Mouse (Mus musculus): Measurements from ENCODE around the gene Dll1.

Dll1 gene

GRCm38 (mm10) chr17:15378413-15379109 lies 1.9 kb upstream of the Dll1 start:
- no peak for DNase-seq

- DNase-seq: no peak
Measured at GRCm38 (mm10) chr17:15377901-15378300, 1.2 kb upstream of the Dll1 start.

- peak; percentile 58 for DNase-seq
Measured at GRCm38 (mm10) chr17:15375701-15376493, 775 bp downstream of the Dll1 start.

- DNase-seq: no peak
Measured at GRCm38 (mm10) chr17:15375224-15375623, 1.4 kb downstream of the Dll1 start.

GRCm38 (mm10) chr17:15374321-15375141 lies 2.1 kb downstream of the Dll1 start:
- no peak for DNase-seq

GRCm38 (mm10) chr17:15372931-15373652 lies 3.6 kb downstream of the Dll1 start:
- no peak for DNase-seq

- DNase-seq: no peak
Measured at GRCm38 (mm10) chr17:15371967-15372835, 4.5 kb downstream of the Dll1 start.

GRCm38 (mm10) chr17:15370401-15370800 lies 6.3 kb downstream of the Dll1 start:
- no peak for DNase-seq

GRCm38 (mm10) chr17:15365650-15366049 lies 11.0 kb downstream of the Dll1 start:
- no peak for DNase-seq

- no peak for DNase-seq
Measured at GRCm38 (mm10) chr17:15363656-15364055, 13.0 kb downstream of the Dll1 start.

- DNase-seq: no peak
Measured at GRCm38 (mm10) chr17:15357071-15357470, 19.6 kb downstream of the Dll1 start.

GRCm38 (mm10) chr17:15356526-15356925 lies 20.1 kb downstream of the Dll1 start:
- DNase-seq: no peak

- DNase-seq: no peak
Measured at GRCm38 (mm10) chr17:15355072-15355471, 21.6 kb downstream of the Dll1 start.

- no peak for DNase-seq
Measured at GRCm38 (mm10) chr17:15354006-15354405, 22.7 kb downstream of the Dll1 start.

GRCm38 (mm10) chr17:15352869-15353610 lies 23.6 kb downstream of the Dll1 start:
- no peak for DNase-seq

GRCm38 (mm10) chr17:15350152-15350551 lies 26.5 kb downstream of the Dll1 start:
- DNase-seq: no peak

GRCm38 (mm10) chr17:15343071-15343822 lies 33.4 kb downstream of the Dll1 start:
- DNase-seq: no peak

- no peak for DNase-seq
Measured at GRCm38 (mm10) chr17:15337906-15338305, 38.8 kb downstream of the Dll1 start.

GRCm38 (mm10) chr17:15329740-15330318 lies 46.8 kb downstream of the Dll1 start:
- DNase-seq: no peak

- no peak for DNase-seq
Measured at GRCm38 (mm10) chr17:15327106-15327505, 49.6 kb downstream of the Dll1 start.

Measured in right cerebral cortex, postnatal 14 days (tissue).